Mouse (Mus musculus): ENCODE results near the gene Zfp706.

- TF ChIP-seq CTCF (IDR thresholded peaks at IDR 0.05; ENCODE audit: low read depth) (no peak), EP300 (IDR thresholded peaks at IDR 0.05; ENCODE audit: low read depth) (no peak)
Measured at GRCm38 (mm10) chr15:37006475-37007164, 953 bp downstream of the Zfp706 start.

All from heart, postnatal 0 days (tissue).